Mouse (Mus musculus): ENCODE measurements at regions not wholly inside any gene's neighbourhood (a gene's known extent, or its start where the extent isn't known, plus 50 kb on each side); places are given as distances from the start of the nearest gene placed in this dataset.

GRCm38 (mm10) chr9:74656392-74656791 lies 205.3 kb upstream of the Onecut1 start:
- ATAC-seq (ENCODE audit: low FRiP score, low read depth), result no peak
- Histone ChIP-seq H3K4me2 (replicated peaks) (no peak overlapping the region), H3K27ac (no peak overlapping the region), H3K4me1 (no peaks in the 10 kb centered on the region), H3K9me3 (no peaks in the 10 kb centered on the region), H3K36me3 (no peaks in the 10 kb centered on the region), H3K27me3 (replicated peaks) (no peaks in the 10 kb centered on the region), H3K9ac (no peak overlapping the region), H3K4me3 (no peak overlapping the region)
- 86% methylated on average over 10 of the region's 10 CpGs for WGBS

GRCm38 (mm10) chr9:74671356-74671952 lies 190.3 kb upstream of the Onecut1 start:
- Histone ChIP-seq H3K4me1 (no peaks in the 10 kb centered on the region), H3K4me3 (no peak overlapping the region), H3K9ac (no peak overlapping the region), H3K36me3 (no peaks in the 10 kb centered on the region), H3K9me3 (peaks cover 3% of the 10 kb centered on the region; the same call in 1 of the 2 replicates), H3K4me2 (replicated peaks) (no peak overlapping the region), H3K27me3 (replicated peaks) (no peaks in the 10 kb centered on the region), H3K27ac (no peak overlapping the region)
- no peak for ATAC-seq (ENCODE audit: low FRiP score, low read depth)
- WGBS, result 88% methylated on average over 4 of the region's 4 CpGs

- Histone ChIP-seq H3K9ac (no peak overlapping the region), H3K36me3 (no peaks in the 10 kb centered on the region), H3K4me2 (replicated peaks) (no peak overlapping the region), H3K27ac (no peak overlapping the region), H3K4me3 (no peak overlapping the region), H3K4me1 (no peaks in the 10 kb centered on the region), H3K9me3 (peaks cover 3% of the 10 kb centered on the region; the same call in 1 of the 2 replicates), H3K27me3 (replicated peaks) (no peaks in the 10 kb centered on the region)
- 90% methylated on average over 7 of the region's 7 CpGs for WGBS
- no peak for ATAC-seq (ENCODE audit: low FRiP score, low read depth)
Measured at GRCm38 (mm10) chr9:74672261-74672660, 189.5 kb upstream of the Onecut1 start.

- Histone ChIP-seq H3K36me3 (no peaks in the 10 kb centered on the region), H3K27me3 (replicated peaks) (no peaks in the 10 kb centered on the region), H3K9me3 (no peaks in the 10 kb centered on the region), H3K9ac (no peak overlapping the region), H3K4me3 (no peak overlapping the region), H3K4me2 (replicated peaks) (no peak overlapping the region), H3K27ac (no peak overlapping the region), H3K4me1 (no peaks in the 10 kb centered on the region)
- no peak for ATAC-seq (ENCODE audit: low FRiP score, low read depth)
- WGBS, result 65% methylated on average over 8 of the region's 8 CpGs
Measured at GRCm38 (mm10) chr9:74698229-74698628, 163.5 kb upstream of the Onecut1 start.

GRCm38 (mm10) chr9:74705698-74706097 lies 156.0 kb upstream of the Onecut1 start:
- H3K9me3 ChIP-seq, result no peaks in the 10 kb centered on the region
- no peak overlapping the region for H3K9ac ChIP-seq
- no peak overlapping the region for H3K4me3 ChIP-seq
- no peaks in the 10 kb centered on the region for H3K27me3 ChIP-seq (replicated peaks)
- ATAC-seq (ENCODE audit: low FRiP score, low read depth), result no peak
- H3K4me1 ChIP-seq, result peaks cover 12% of the 10 kb centered on the region; the same call in 1 of the 2 replicates
- H3K36me3 ChIP-seq, result no peaks in the 10 kb centered on the region
- H3K4me2 ChIP-seq (replicated peaks), result no peak overlapping the region
- no peak overlapping the region for H3K27ac ChIP-seq
- WGBS, result 46% methylated on average over 4 of the region's 4 CpGs

- H3K4me1 ChIP-seq, result peaks cover 12% of the 10 kb centered on the region; the same call in 1 of the 2 replicates
- H3K27me3 ChIP-seq (replicated peaks), result no peaks in the 10 kb centered on the region
- H3K36me3 ChIP-seq, result no peaks in the 10 kb centered on the region
- no peak overlapping the region for H3K9ac ChIP-seq
- WGBS, result 44% methylated on average over 1 of the region's 1 CpGs
- no peak overlapping the region for H3K27ac ChIP-seq
- H3K9me3 ChIP-seq, result no peaks in the 10 kb centered on the region
- no peak for ATAC-seq (ENCODE audit: low FRiP score, low read depth)
- no peak overlapping the region for H3K4me3 ChIP-seq
- H3K4me2 ChIP-seq (replicated peaks), result no peak overlapping the region
Measured at GRCm38 (mm10) chr9:74707608-74708007, 154.1 kb upstream of the Onecut1 start.

GRCm38 (mm10) chr9:74711698-74712097 lies 150.0 kb upstream of the Onecut1 start:
- Histone ChIP-seq H3K27me3 (replicated peaks) (no peaks in the 10 kb centered on the region), H3K9me3 (no peaks in the 10 kb centered on the region), H3K36me3 (no peaks in the 10 kb centered on the region), H3K4me3 (no peak overlapping the region), H3K9ac (no peak overlapping the region), H3K4me1 (peaks cover 4% of the 10 kb centered on the region; the same call in 1 of the 2 replicates), H3K27ac (no peak overlapping the region), H3K4me2 (replicated peaks) (no peak overlapping the region)
- ATAC-seq (ENCODE audit: low FRiP score, low read depth), result no peak
- 85% methylated on average over 10 of the region's 10 CpGs for WGBS

GRCm38 (mm10) chr9:74732451-74732850 lies 129.3 kb upstream of the Onecut1 start:
- Histone ChIP-seq H3K4me3 (no peak overlapping the region), H3K27ac (no peak overlapping the region), H3K27me3 (replicated peaks) (no peaks in the 10 kb centered on the region), H3K9ac (no peak overlapping the region), H3K4me2 (replicated peaks) (no peak overlapping the region), H3K36me3 (no peaks in the 10 kb centered on the region), H3K9me3 (no peaks in the 10 kb centered on the region), H3K4me1 (no peaks in the 10 kb centered on the region)
- WGBS, result 81% methylated on average over 5 of the region's 5 CpGs
- no peak for ATAC-seq (ENCODE audit: low FRiP score, low read depth)

- 86% methylated on average over 2 of the region's 2 CpGs for WGBS
- H3K4me1 ChIP-seq, result no peaks in the 10 kb centered on the region
Measured at GRCm38 (mm10) chr9:74741949-74742348, 119.8 kb upstream of the Onecut1 start.

GRCm38 (mm10) chr9:74747886-74748285 lies 113.8 kb upstream of the Onecut1 start:
- Histone ChIP-seq H3K9ac (no peak overlapping the region), H3K9me3 (no peaks in the 10 kb centered on the region), H3K4me3 (no peak overlapping the region), H3K27ac (no peak overlapping the region), H3K4me1 (no peaks in the 10 kb centered on the region), H3K27me3 (replicated peaks) (no peaks in the 10 kb centered on the region), H3K4me2 (replicated peaks) (no peak overlapping the region), H3K36me3 (no peaks in the 10 kb centered on the region)
- no peak for ATAC-seq (ENCODE audit: low FRiP score, low read depth)
- 82% methylated on average over 7 of the region's 7 CpGs for WGBS

More at GRCm38 (mm10) chr9:74741949-74742348, 119.8 kb upstream of the Onecut1 start:
- H3K27ac ChIP-seq, result no peak overlapping the region
- H3K27me3 ChIP-seq (replicated peaks), result no peaks in the 10 kb centered on the region
- H3K9ac ChIP-seq, result no peak overlapping the region
- no peaks in the 10 kb centered on the region for H3K36me3 ChIP-seq
- no peak for ATAC-seq (ENCODE audit: low FRiP score, low read depth)
- no peaks in the 10 kb centered on the region for H3K9me3 ChIP-seq
- no peak overlapping the region for H3K4me3 ChIP-seq
- H3K4me2 ChIP-seq (replicated peaks), result no peak overlapping the region

- WGBS, result 65% methylated on average over 3 of the region's 3 CpGs
- Histone ChIP-seq H3K36me3 (no peaks in the 10 kb centered on the region), H3K4me3 (no peak overlapping the region), H3K27ac (no peak overlapping the region), H3K9ac (no peak overlapping the region), H3K9me3 (no peaks in the 10 kb centered on the region), H3K4me2 (replicated peaks) (no peak overlapping the region), H3K4me1 (no peaks in the 10 kb centered on the region), H3K27me3 (replicated peaks) (no peaks in the 10 kb centered on the region)
- ATAC-seq (ENCODE audit: low FRiP score, low read depth), result no peak
Measured at GRCm38 (mm10) chr9:74758025-74758424, 103.7 kb upstream of the Onecut1 start.

GRCm38 (mm10) chr9:74758876-74759275 lies 102.8 kb upstream of the Onecut1 start:
- Histone ChIP-seq H3K9ac (no peak overlapping the region), H3K27ac (no peak overlapping the region), H3K9me3 (no peaks in the 10 kb centered on the region), H3K4me2 (replicated peaks) (no peak overlapping the region), H3K27me3 (replicated peaks) (no peaks in the 10 kb centered on the region), H3K4me3 (no peak overlapping the region), H3K4me1 (no peaks in the 10 kb centered on the region), H3K36me3 (no peaks in the 10 kb centered on the region)
- WGBS, result 90% methylated on average over 4 of the region's 4 CpGs
- no peak for ATAC-seq (ENCODE audit: low FRiP score, low read depth)

- Histone ChIP-seq H3K4me3 (no peak overlapping the region), H3K9me3 (no peaks in the 10 kb centered on the region), H3K27ac (no peak overlapping the region), H3K9ac (no peak overlapping the region), H3K36me3 (no peaks in the 10 kb centered on the region), H3K4me2 (replicated peaks) (no peak overlapping the region), H3K4me1 (no peaks in the 10 kb centered on the region), H3K27me3 (replicated peaks) (no peaks in the 10 kb centered on the region)
- ATAC-seq (ENCODE audit: low FRiP score, low read depth), result no peak
- 88% methylated on average over 3 of the region's 3 CpGs for WGBS
Measured at GRCm38 (mm10) chr9:74780419-74780818, 81.3 kb upstream of the Onecut1 start.
